Mouse (Mus musculus): ENCODE results near the gene Ddc. TPM values are rescaled to one million over a fixed set of nuclear protein-coding genes. Genes with fewer than 3 reads are reported as not detected.

The Ddc gene
- polyA plus RNA-seq, 1 experiment = 0.19 TPM

DNA sequence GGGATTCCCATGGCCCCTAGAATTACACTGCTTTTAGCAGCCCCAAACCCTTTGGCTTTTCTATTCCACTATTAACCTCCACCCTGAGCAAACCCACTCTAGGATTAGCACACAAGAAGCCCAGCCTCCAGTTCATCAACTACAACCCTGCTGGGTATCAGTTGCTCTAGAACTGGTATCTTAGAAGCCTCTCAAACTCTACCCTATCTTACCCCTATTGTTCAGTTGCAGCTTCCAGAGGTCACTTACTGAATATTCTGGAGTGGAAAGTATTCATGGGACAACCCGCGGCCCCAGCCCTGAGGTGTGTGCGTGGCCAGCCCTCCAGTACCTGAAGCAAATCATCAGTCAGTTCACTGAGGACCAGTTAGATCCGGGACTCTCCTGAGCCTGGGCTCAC, 123.6 kb downstream of the Ddc start:
- TF ChIP-seq CTCF (IDR thresholded peaks at IDR 0.05; ENCODE audit: control insufficient read depth, insufficient read depth, insufficient replicate concordance, low read depth, low read length) (no peak), POLR2A (IDR thresholded peaks at IDR 0.05; ENCODE audit: control insufficient read depth, low read depth, low read length) (no peak)
- no peaks in the 10 kb centered on the region for H3K27me3 ChIP-seq (ENCODE audit: control insufficient read depth, insufficient read depth, low read length)
- H3K4me3 ChIP-seq (ENCODE audit: control insufficient read depth, low read depth, low read length) = no peak overlapping the region
- no peak overlapping the region for H3K27ac ChIP-seq (ENCODE audit: control insufficient read depth, insufficient read depth, low read depth, low read length)
- H3K36me3 ChIP-seq (ENCODE audit: control insufficient read depth, insufficient read depth, low read length) = no peaks in the 10 kb centered on the region
- no peaks in the 10 kb centered on the region; the same call in 1 of the 2 replicates for H3K4me1 ChIP-seq (ENCODE audit: control insufficient read depth, insufficient read depth, low read length)

- H3K27me3 ChIP-seq (ENCODE audit: control insufficient read depth, insufficient read depth, low read length) = no peaks in the 10 kb centered on the region
- TF ChIP-seq POLR2A (IDR thresholded peaks at IDR 0.05; ENCODE audit: control insufficient read depth, low read depth, low read length) (no peak), CTCF (IDR thresholded peaks at IDR 0.05; ENCODE audit: control insufficient read depth, insufficient read depth, insufficient replicate concordance, low read depth, low read length) (no peak)
- no peaks in the 10 kb centered on the region for H3K36me3 ChIP-seq (ENCODE audit: control insufficient read depth, insufficient read depth, low read length)
- no peak overlapping the region for H3K27ac ChIP-seq (ENCODE audit: control insufficient read depth, insufficient read depth, low read depth, low read length)
- H3K4me1 ChIP-seq (ENCODE audit: control insufficient read depth, insufficient read depth, low read length) = peaks cover 3% of the 10 kb centered on the region
- H3K4me3 ChIP-seq (ENCODE audit: control insufficient read depth, low read depth, low read length) = no peak overlapping the region
Measured at GRCm38 (mm10) chr11:11772196-11772595, 125.7 kb downstream of the Ddc start.

DNA sequence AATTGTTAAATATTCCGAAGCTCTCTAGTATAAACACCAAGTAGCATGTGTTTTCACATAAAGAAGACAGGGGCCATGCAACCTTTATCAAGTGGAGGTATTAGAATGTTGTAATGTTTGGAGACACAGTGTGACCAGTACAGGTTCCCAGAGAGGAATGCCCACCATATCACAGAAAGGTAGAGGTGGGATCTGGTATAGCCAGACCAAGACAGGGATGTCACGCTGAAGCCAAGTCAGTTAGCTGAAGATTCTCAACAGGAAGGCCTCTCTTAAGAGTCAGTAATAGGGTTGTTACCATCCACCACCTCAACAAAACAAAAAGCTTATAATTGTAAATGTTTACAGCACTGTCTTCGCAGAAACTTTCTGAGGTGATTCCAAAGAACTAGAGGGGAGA, 127.3 kb downstream of the Ddc start:
- Histone ChIP-seq H3K27ac (ENCODE audit: control insufficient read depth, insufficient read depth, low read depth, low read length) (no peak overlapping the region), H3K36me3 (ENCODE audit: control insufficient read depth, insufficient read depth, low read length) (no peaks in the 10 kb centered on the region), H3K27me3 (ENCODE audit: control insufficient read depth, insufficient read depth, low read length) (no peaks in the 10 kb centered on the region), H3K4me3 (ENCODE audit: control insufficient read depth, low read depth, low read length) (no peak overlapping the region), H3K4me1 (ENCODE audit: control insufficient read depth, insufficient read depth, low read length) (peaks cover 3% of the 10 kb centered on the region)
- TF ChIP-seq POLR2A (IDR thresholded peaks at IDR 0.05; ENCODE audit: control insufficient read depth, low read depth, low read length) (no peak), CTCF (IDR thresholded peaks at IDR 0.05; ENCODE audit: control insufficient read depth, insufficient read depth, insufficient replicate concordance, low read depth, low read length) (no peak)

DNA sequence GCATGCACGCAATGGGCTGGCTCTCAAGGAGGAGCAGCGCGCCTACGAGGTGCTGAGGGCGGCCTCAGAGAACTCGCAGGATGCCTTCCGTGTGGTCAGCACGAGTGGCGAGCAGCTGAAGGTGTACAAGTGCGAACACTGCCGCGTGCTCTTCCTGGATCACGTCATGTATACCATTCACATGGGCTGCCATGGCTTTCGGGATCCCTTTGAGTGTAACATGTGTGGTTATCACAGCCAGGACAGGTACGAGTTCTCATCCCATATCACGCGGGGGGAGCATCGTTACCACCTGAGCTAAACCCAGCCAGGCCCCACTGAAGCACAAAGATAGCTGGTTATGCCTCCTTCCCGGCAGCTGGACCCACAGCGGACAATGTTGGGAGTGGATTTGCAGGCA, 128.7 kb downstream of the Ddc start:
- no peaks in the 10 kb centered on the region for H3K27me3 ChIP-seq (ENCODE audit: control insufficient read depth, insufficient read depth, low read length)
- no peak for TF ChIP-seq CTCF (IDR thresholded peaks at IDR 0.05; ENCODE audit: control insufficient read depth, insufficient read depth, insufficient replicate concordance, low read depth, low read length)
- TF ChIP-seq POLR2A (IDR thresholded peaks at IDR 0.05; ENCODE audit: control insufficient read depth, low read depth, low read length) = no peak
- no peak overlapping the region for H3K4me3 ChIP-seq (ENCODE audit: control insufficient read depth, low read depth, low read length)
- no peaks in the 10 kb centered on the region for H3K36me3 ChIP-seq (ENCODE audit: control insufficient read depth, insufficient read depth, low read length)
- H3K4me1 ChIP-seq (ENCODE audit: control insufficient read depth, insufficient read depth, low read length) = peaks cover 3% of the 10 kb centered on the region
- no peak overlapping the region for H3K27ac ChIP-seq (ENCODE audit: control insufficient read depth, insufficient read depth, low read depth, low read length)

GRCm38 (mm10) chr11:11768057-11768456, 129.9 kb downstream of the Ddc start:
- no peaks in the 10 kb centered on the region for H3K36me3 ChIP-seq (ENCODE audit: control insufficient read depth, insufficient read depth, low read length)
- H3K4me3 ChIP-seq (ENCODE audit: control insufficient read depth, low read depth, low read length) = no peak overlapping the region
- H3K27ac ChIP-seq (ENCODE audit: control insufficient read depth, insufficient read depth, low read depth, low read length) = no peak overlapping the region
- no peak for TF ChIP-seq CTCF (IDR thresholded peaks at IDR 0.05; ENCODE audit: control insufficient read depth, insufficient read depth, insufficient replicate concordance, low read depth, low read length)
- TF ChIP-seq POLR2A (IDR thresholded peaks at IDR 0.05; ENCODE audit: control insufficient read depth, low read depth, low read length) = no peak
- H3K27me3 ChIP-seq (ENCODE audit: control insufficient read depth, insufficient read depth, low read length) = no peaks in the 10 kb centered on the region
- peaks cover 3% of the 10 kb centered on the region for H3K4me1 ChIP-seq (ENCODE audit: control insufficient read depth, insufficient read depth, low read length)

DNA sequence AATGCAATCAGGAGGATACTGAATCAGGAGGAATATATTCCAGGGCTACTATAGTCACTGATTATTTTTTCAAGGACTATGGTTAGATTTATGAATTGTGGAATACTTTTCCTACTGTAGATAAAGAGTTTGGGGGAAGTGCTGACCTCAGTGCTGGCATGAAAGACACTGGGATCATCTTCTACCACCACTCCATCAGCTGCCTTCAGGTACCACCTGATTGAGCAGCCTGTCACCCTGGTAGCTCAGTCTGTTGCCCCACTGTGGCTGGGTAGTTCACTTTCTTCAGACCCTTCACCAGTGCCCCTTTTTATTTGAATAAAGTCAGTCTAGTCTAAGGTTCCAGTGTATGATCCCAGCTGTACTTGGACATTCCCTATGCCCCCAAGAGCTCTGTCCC, 131.2 kb downstream of the Ddc start:
- Histone ChIP-seq H3K36me3 (ENCODE audit: control insufficient read depth, insufficient read depth, low read length) (no peaks in the 10 kb centered on the region), H3K27ac (ENCODE audit: control insufficient read depth, insufficient read depth, low read depth, low read length) (no peak overlapping the region), H3K4me1 (ENCODE audit: control insufficient read depth, insufficient read depth, low read length) (peaks cover 3% of the 10 kb centered on the region), H3K27me3 (ENCODE audit: control insufficient read depth, insufficient read depth, low read length) (no peaks in the 10 kb centered on the region), H3K4me3 (ENCODE audit: control insufficient read depth, low read depth, low read length) (no peak overlapping the region)
- TF ChIP-seq POLR2A (IDR thresholded peaks at IDR 0.05; ENCODE audit: control insufficient read depth, low read depth, low read length) = no peak

GRCm38 (mm10) chr11:11766105-11766504, 131.8 kb downstream of the Ddc start:
- H3K27ac ChIP-seq (ENCODE audit: control insufficient read depth, insufficient read depth, low read depth, low read length) = no peak overlapping the region
- H3K4me1 ChIP-seq (ENCODE audit: control insufficient read depth, insufficient read depth, low read length) = peaks cover 3% of the 10 kb centered on the region
- TF ChIP-seq CTCF (IDR thresholded peaks at IDR 0.05; ENCODE audit: control insufficient read depth, insufficient read depth, insufficient replicate concordance, low read depth, low read length) (no peak), POLR2A (IDR thresholded peaks at IDR 0.05; ENCODE audit: control insufficient read depth, low read depth, low read length) (no peak)
- H3K4me3 ChIP-seq (ENCODE audit: control insufficient read depth, low read depth, low read length) = no peak overlapping the region
- no peaks in the 10 kb centered on the region for H3K36me3 ChIP-seq (ENCODE audit: control insufficient read depth, insufficient read depth, low read length)
- no peaks in the 10 kb centered on the region for H3K27me3 ChIP-seq (ENCODE audit: control insufficient read depth, insufficient read depth, low read length)

DNA sequence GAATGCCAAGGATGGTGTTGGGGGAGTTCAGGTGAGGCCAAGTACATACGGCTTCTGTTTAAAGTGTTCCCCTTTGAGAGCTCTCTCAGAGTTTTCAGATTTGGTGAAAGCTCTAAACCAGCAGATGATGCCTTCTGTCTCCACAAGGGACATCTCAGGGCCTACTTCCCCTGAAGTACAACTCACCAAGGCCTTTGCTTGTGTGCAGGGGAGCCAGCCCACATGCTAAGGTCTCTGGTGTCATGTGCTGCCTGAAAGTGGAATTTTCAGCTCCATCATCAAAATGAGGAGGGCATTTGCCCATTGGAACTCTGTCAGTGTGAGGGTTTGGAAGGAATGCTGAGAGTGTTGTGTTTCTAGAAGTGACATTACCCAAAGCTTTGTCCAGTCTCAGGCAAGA, 132.5 kb downstream of the Ddc start:
- peaks cover 3% of the 10 kb centered on the region for H3K4me1 ChIP-seq (ENCODE audit: control insufficient read depth, insufficient read depth, low read length)
- no peak overlapping the region for H3K4me3 ChIP-seq (ENCODE audit: control insufficient read depth, low read depth, low read length)
- H3K27me3 ChIP-seq (ENCODE audit: control insufficient read depth, insufficient read depth, low read length) = no peaks in the 10 kb centered on the region
- no peak overlapping the region for H3K27ac ChIP-seq (ENCODE audit: control insufficient read depth, insufficient read depth, low read depth, low read length)
- no peak for TF ChIP-seq CTCF (IDR thresholded peaks at IDR 0.05; ENCODE audit: control insufficient read depth, insufficient read depth, insufficient replicate concordance, low read depth, low read length)
- TF ChIP-seq POLR2A (IDR thresholded peaks at IDR 0.05; ENCODE audit: control insufficient read depth, low read depth, low read length) = no peak
- no peaks in the 10 kb centered on the region for H3K36me3 ChIP-seq (ENCODE audit: control insufficient read depth, insufficient read depth, low read length)

Other genes starting within 250 kb of the Ddc start
- gene Ikzf1, start 213.1 kb downstream of the Ddc start, polyA plus RNA-seq (2012; rRNA removed) = 0.48 and 1.7 TPM in 2 replicates
- 15.0 and 21.1 TPM in 2 replicates for gene Fignl1, start 89.2 kb downstream of the Ddc start, polyA plus RNA-seq (2012; rRNA removed)
- 12.1 and 12.2 TPM in 2 replicates for gene Grb10, start 140.5 kb upstream of the Ddc start, polyA plus RNA-seq (2012; rRNA removed)